Mouse (Mus musculus) MEL-GATA-1-ER (cell line): Measurements from ENCODE around the gene Nr1d1.

Experiments used
- DNase-seq: peaks from one replicate; pipeline ENCODE4 v3.0.0-alpha.2; 2012; ENCODE audit warnings: low read depth; ENCODE audit errors: extremely low read depth

Gene Nr1d1

GRCm38 (mm10) chr11:98771131-98771530 is 4.0 kb downstream of the Nr1d1 start:
- DNase-seq, result no peak

GRCm38 (mm10) chr11:98770096-98770975 is 4.8 kb downstream of the Nr1d1 start:
- no peak for DNase-seq

DNA sequence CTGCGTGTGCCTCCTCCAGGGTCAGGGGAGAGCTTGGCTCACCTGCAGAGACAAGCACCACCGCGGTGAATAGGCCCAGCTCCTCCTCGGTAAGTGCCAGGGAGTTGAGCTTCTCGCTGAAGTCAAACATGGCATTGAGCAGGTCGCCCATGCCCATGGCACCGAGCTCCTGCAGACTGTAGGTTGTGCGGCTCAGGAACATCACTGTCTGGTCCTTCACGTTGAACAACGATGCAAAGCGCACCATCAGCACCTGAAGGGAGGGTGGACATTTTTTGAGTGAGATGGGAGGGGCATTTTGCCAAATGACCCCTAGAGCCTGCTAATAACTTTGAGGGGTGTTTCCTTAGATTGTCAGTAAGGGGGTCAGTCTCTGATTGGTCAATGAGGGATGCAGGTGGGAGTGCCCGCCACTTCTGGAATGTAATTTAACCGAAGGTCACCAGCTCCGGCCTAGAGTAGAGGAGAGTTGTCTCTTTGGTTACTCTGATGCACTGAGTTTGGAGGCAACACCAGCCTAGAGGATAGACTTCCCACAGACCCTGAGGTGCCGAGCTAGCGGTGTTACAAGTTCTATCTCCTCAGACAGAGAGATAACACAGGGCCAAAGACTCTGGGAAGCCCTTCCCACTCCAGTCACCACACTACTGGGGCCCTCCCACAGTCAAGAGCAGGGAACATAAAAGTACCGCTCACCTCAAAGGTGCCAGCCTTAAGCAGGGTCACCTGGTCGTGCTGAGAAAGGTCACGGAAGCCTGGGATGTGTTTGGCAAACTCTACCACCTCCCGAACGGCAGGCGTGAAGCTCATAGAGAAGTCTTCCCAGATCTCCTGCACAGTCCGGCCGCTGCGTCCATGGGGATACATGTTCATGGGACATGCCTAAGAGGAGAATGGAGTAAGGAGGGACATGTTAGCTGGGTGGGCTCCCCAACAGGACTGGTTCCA is 5.9 kb downstream of the Nr1d1 start:
- no peak for DNase-seq

- DNase-seq, result no peak
Observed at GRCm38 (mm10) chr11:98768127-98769006, 6.8 kb downstream of the Nr1d1 start.

DNA sequence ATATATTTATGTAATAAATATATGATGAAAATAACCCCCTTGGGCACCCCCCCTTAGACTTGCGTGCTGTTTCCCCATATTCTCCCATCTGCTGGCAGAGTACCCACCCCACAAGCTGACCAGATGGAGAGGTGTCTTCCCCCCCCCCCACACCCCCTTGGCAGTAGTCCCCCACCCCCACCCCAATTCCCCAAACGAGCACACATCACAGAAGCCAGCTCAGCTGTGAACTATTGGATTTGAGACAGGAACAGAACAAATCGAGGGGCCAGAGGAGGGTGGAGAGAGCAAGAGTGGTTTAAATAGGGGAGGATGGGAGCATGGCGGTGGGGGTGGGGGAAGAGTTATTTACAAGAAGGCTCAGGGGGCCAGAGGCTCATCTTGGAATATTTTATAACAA is 7.4 kb downstream of the Nr1d1 start:
- no peak for DNase-seq

DNA sequence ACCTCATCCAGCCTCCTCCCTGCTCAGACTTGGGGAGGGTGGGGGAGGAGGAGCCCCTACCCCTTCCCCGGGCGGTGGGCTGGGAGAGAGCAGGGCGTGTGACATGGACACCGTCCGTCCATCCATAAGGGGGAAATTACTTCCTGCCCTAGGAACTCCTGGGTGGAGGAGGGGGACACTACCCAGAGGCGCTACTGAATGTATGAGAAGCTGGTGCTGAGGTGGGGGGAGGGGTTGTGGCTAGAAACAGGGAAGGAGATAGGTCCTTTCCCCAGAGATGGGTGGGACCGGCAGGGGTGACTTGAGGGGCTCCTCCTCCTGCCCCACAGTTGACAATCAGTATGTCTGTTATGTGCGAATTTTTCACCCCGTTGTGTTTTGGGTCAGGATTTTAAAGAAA is 7.9 kb downstream of the Nr1d1 start:
- DNase-seq, result peak; percentile 74

DNA sequence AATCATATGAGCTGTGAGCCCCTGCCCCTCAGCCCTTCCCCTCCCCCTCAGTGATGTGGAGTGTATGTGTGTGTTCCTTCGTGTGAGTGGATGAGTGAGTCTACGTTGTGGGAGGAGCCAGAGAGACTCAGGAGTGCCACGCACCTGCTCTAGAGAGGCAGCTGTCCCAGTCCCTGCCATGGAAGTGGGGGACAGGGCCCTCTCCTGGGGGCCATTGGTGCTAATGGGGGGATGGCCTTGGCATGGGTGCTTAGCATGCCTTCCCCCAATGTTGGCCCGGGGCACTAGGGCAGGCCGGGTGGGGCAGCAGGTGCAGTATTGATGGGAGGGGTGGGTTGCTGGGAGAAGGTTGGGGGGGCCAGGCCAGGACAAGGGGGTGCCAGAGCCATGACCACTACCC is 8.3 kb downstream of the Nr1d1 start:
- DNase-seq, result no peak

- DNase-seq, result no peak
Observed at GRCm38 (mm10) chr11:98766346-98766745, 8.8 kb downstream of the Nr1d1 start.

- no peak for DNase-seq
Observed at GRCm38 (mm10) chr11:98765421-98766309, 9.5 kb downstream of the Nr1d1 start.

GRCm38 (mm10) chr11:98764746-98765145 is 10.4 kb downstream of the Nr1d1 start:
- no peak for DNase-seq

- no peak for DNase-seq
Observed at GRCm38 (mm10) chr11:98764091-98764490, 11.0 kb downstream of the Nr1d1 start.

GRCm38 (mm10) chr11:98763502-98763861 is 11.7 kb downstream of the Nr1d1 start:
- no peak for DNase-seq

DNA sequence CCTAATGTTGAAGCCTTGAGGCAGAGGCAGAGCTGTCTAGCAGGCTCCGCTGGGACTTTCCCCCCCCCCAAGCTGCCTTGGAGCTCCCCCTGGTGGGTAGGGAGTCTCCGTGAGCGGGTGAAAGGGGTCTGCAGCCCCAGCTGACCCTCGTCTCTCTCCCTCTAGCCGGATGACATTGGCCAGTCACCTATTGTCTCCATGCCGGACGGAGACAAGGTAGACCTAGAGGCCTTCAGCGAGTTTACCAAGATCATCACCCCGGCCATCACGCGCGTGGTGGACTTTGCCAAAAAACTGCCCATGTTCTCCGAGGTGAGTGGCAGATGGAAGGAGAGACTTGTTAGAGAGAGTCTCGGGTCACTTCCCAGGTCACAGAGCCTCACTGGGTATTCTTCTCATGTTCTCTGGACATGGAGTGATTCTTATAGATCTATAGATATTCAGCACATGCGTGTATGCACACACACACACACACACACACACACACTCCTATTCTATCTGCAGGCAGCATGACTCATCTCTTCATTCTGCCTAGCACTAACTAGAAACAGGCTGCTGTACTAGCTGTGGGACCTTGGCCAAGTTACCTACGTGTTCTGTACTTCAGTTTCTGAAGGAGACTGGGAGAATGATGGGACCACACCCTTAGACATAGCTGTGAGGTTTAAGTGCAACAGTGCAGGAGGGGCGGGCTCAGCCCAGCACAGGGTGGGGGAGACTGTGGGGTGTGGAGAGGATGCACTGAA is 12.2 kb downstream of the Nr1d1 start:
- DNase-seq, result no peak

GRCm38 (mm10) chr11:98761939-98762338 is 13.2 kb downstream of the Nr1d1 start:
- DNase-seq, result no peak

- no peak for DNase-seq
Observed at GRCm38 (mm10) chr11:98756711-98757110, 18.4 kb downstream of the Nr1d1 start.

- no peak for DNase-seq
Observed at GRCm38 (mm10) chr11:98755726-98756380, 19.3 kb downstream of the Nr1d1 start.

- no peak for DNase-seq
Observed at GRCm38 (mm10) chr11:98754621-98755181, 20.4 kb downstream of the Nr1d1 start.

DNA sequence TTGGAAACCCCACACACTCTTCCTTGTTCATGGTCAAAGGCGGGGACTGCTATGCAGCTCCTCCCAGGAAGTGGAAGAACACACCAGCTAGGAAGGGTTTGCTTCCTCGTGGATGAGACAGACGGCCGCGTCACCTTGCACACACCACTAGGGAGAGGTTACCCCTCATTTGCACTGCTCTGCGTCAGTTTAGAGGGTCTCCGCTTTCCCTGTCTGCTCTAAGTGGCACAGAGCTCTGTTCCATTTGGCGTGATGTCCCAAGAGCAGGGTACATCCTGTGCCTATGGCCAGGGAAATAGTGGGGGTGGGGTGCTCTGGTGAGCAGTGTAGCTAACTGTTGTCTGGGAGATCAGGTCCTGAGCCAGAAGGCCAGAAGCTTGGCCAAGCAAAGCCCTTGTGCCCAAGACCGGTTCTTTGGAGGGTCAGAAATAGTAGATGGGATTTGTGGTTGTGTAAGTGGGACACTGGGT is 20.9 kb downstream of the Nr1d1 start:
- DNase-seq, result no peak

- DNase-seq, result no peak
Observed at GRCm38 (mm10) chr11:98753264-98753663, 21.9 kb downstream of the Nr1d1 start.
